Mouse (Mus musculus) cerebellum, adult 2 months (tissue): ENCODE results near the gene Bnip1.

Source experiments
- CTCF ChIP-seq: fragments of 200-500 bp; IDR thresholded peaks from 2 replicates; pipeline ENCODE4 v1.5.1; 2011; ENCODE audit warnings: low read depth, mild to moderate bottlenecking, control low read depth, low read length, moderate library complexity, borderline replicate concordance; ENCODE audit not compliant: insufficient read depth
- POLR2A ChIP-seq: fragments of 200-500 bp; IDR thresholded peaks from 2 replicates; pipeline ENCODE4 v1.6.1; 2011; ENCODE audit warnings: low read length, control low read depth, borderline replicate concordance; ENCODE audit not compliant: insufficient read depth

- TF ChIP-seq CTCF = no peak
- no peak for TF ChIP-seq POLR2A
Observed at GRCm38 (mm10) chr17:26793068-26793765, 12.4 kb downstream of the Bnip1 start.
